Mouse (Mus musculus): Measurements from ENCODE around the gene Kdm8. TPM values are rescaled to one million over a fixed set of nuclear protein-coding genes. Genes with fewer than 3 reads are reported as not detected.

Kdm8 gene
- polyA plus RNA-seq, 1 experiment from 2014 or later = 14.1 TPM

DNA sequence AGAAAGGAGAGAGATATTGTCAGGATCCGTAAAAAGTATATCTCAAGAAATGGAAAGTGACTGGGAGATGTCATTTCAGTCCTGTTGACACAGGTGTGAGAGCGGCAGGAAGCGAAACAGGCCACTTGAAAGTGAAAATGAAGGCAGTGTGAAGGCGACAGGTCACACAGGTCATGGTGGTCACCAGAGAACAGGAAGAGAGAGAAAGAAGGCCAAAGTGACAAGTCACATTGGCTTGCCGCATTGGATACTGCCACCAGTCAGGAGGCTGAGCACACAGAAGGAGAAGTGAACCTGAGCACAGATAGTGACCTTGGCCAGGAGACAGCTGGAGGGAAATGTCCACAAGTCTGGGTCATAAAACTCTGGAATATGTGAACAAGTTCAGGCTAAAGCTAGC lies 67.0 kb downstream of the Kdm8 start:
- Histone ChIP-seq H3K27me3 (ENCODE audit: insufficient read depth, low read length) (no peaks in the 10 kb centered on the region), H3K27ac (ENCODE audit: low read length) (no peak overlapping the region), H3K36me3 (ENCODE audit: insufficient read depth, low read length) (no peaks in the 10 kb centered on the region), H3K4me1 (ENCODE audit: insufficient read depth, low read length) (peaks cover 2% of the 10 kb centered on the region; the same call in 1 of the 2 replicates), H3K4me2 (replicated peaks; ENCODE audit: low read depth, low read length) (no peak overlapping the region), H3K9ac (replicated peaks; ENCODE audit: low read length) (no peak overlapping the region), H3K9me3 (ENCODE audit: low read length) (peaks cover 5% of the 10 kb centered on the region; the same call in 1 of the 2 replicates), H3K4me3 (ENCODE audit: low read length) (no peak overlapping the region)
- ATAC-seq (ENCODE audit: low FRiP score, low TSS enrichment) = no peak
- 64% methylated on average over 5 of the region's 5 CpGs for WGBS

DNA sequence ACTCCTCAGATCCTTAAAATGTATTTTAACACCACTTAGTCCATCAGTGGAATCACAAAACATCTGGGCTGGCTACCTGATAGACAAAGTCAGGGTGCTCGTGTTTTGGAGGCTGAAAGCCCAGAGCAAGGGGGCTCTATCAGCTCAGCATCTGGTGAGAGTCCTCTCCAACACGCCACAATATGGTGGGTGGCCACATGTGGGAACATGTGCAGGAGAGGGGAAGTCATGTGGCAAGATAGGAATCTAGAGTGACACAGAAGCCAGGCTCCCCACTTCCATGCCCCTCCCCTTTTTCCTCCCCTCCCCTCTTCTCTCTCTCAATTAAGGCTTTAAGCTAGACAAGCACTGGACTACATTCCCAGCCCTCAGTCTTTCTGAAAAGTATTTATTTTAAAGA lies 67.4 kb downstream of the Kdm8 start:
- WGBS = 60% methylated on average over 2 of the region's 2 CpGs
- H3K4me2 ChIP-seq (replicated peaks; ENCODE audit: low read depth, low read length) = no peak overlapping the region
- no peaks in the 10 kb centered on the region for H3K36me3 ChIP-seq (ENCODE audit: insufficient read depth, low read length)
- no peak overlapping the region for H3K4me3 ChIP-seq (ENCODE audit: low read length)
- no peaks in the 10 kb centered on the region for H3K27me3 ChIP-seq (ENCODE audit: insufficient read depth, low read length)
- no peak overlapping the region for H3K27ac ChIP-seq (ENCODE audit: low read length)
- H3K9ac ChIP-seq (replicated peaks; ENCODE audit: low read length) = no peak overlapping the region
- ATAC-seq (ENCODE audit: low FRiP score, low TSS enrichment) = no peak
- H3K9me3 ChIP-seq (ENCODE audit: low read length) = peaks cover 3% of the 10 kb centered on the region; the same call in 1 of the 2 replicates
- peaks cover 2% of the 10 kb centered on the region; the same call in 1 of the 2 replicates for H3K4me1 ChIP-seq (ENCODE audit: insufficient read depth, low read length)

Other genes starting within 250 kb of the Kdm8 start
- gene Nsmce1, start 46.9 kb downstream of the Kdm8 start, polyA plus RNA-seq (2015; fragmentation: Nextera tagmentation; extraction: Ambion mirVana) = 131 and 137 TPM in 2 replicates
- 11.5 and 13.1 TPM in 2 replicates for gene Il4ra, start 107.4 kb downstream of the Kdm8 start, polyA plus RNA-seq (2015; fragmentation: Nextera tagmentation; extraction: Ambion mirVana)
- 0.34 and 0.35 TPM in 2 replicates for gene Il21r, start 158.8 kb downstream of the Kdm8 start, polyA plus RNA-seq (2015; fragmentation: Nextera tagmentation; extraction: Ambion mirVana)